22 mouse cellular contexts compared by ENCODE assay signal in genomic region chr15:74197566-74198082, GRCm38 (mm10).
"Had no signal": no experiment of that assay in that cellular context is flagged by ENCODE, and none has a peak within 500 bp of the region (broad histone marks: within the 10 kb centered on the region; RNA-seq: fewer than 3 reads in every experiment).

No protein-coding gene starts in this region.

- ATAC-seq: hindbrain, postnatal 0 days; intestine, embryonic 16.5 days; liver, embryonic 12.5 days had no signal

- H3K27me3 ChIP-seq: heart, embryonic 15.5 days; liver, embryonic 12.5 days had no signal

- DNase-seq: gastrocnemius, postnatal 14 days; gastrocnemius, postnatal 36 days; heart, adult 18-20 months; heart, postnatal 14 days; heart, postnatal 36 days; kidney, adult 11 months; kidney, adult 2 months; kidney, postnatal 14 days; kidney, postnatal 36 days; layer of hippocampus, adult 9-11 months; layer of hippocampus, postnatal 36 days had no signal

- H3K27ac ChIP-seq: heart, embryonic 13.5 days; heart, embryonic 15.5 days; hindbrain, embryonic 15.5 days; hindbrain, postnatal 0 days; limb, embryonic 13.5 days; limb, embryonic 15.5 days; liver, embryonic 12.5 days; liver, embryonic 14.5 days had no signal

- H3K4me2 ChIP-seq: heart, embryonic 11.5 days; heart, embryonic 13.5 days; heart, embryonic 15.5 days; hindbrain, embryonic 13.5 days; hindbrain, embryonic 15.5 days; limb, embryonic 13.5 days; limb, embryonic 15.5 days; liver, embryonic 12.5 days had no signal

- H3K9ac ChIP-seq: heart, embryonic 13.5 days; heart, embryonic 15.5 days; hindbrain, embryonic 13.5 days; hindbrain, embryonic 15.5 days; limb, embryonic 13.5 days; limb, embryonic 15.5 days; liver, embryonic 12.5 days; liver, embryonic 14.5 days had no signal

- H3K4me1 ChIP-seq: heart, embryonic 13.5 days; heart, embryonic 15.5 days; limb, embryonic 13.5 days; liver, embryonic 12.5 days had no signal

- H3K9me3 ChIP-seq: heart, embryonic 13.5 days; heart, embryonic 15.5 days; hindbrain, embryonic 13.5 days; hindbrain, embryonic 15.5 days; limb, embryonic 13.5 days; limb, embryonic 15.5 days; liver, embryonic 12.5 days had no signal

- H3K36me3 ChIP-seq: heart, embryonic 13.5 days; heart, embryonic 15.5 days; hindbrain, embryonic 13.5 days; hindbrain, embryonic 15.5 days; limb, embryonic 13.5 days; limb, embryonic 15.5 days; liver, embryonic 12.5 days had no signal

- H3K4me3 ChIP-seq: heart, embryonic 13.5 days; heart, embryonic 15.5 days; hindbrain, embryonic 13.5 days; hindbrain, embryonic 15.5 days; limb, embryonic 13.5 days; limb, embryonic 15.5 days; liver, embryonic 12.5 days had no signal
